Mouse (Mus musculus): ENCODE measurements around the gene Zdhhc22. TPM values are rescaled to one million over a fixed set of nuclear protein-coding genes. Genes with fewer than 3 reads are reported as not detected.

Gene Zdhhc22
- polyA plus RNA-seq (2014; fragmentation: Nextera tagmentation; extraction: Ambion mirVana) = 14.9 and 15.6 TPM in 2 replicates

- WGBS = under 1% methylated on average over 60 of the region's 68 CpGs
- Histone ChIP-seq H3K4me3 (replicated peaks; ENCODE audit: low read length) (peak within 1 kb of the TSS; percentile 63), H3K9ac (peak within 1 kb of the TSS; percentile 81), H3K36me3 (replicated peaks; ENCODE audit: control insufficient read depth, insufficient read depth) (no peaks in the 10 kb centered on the region), H3K4me2 (replicated peaks) (peak within 1 kb of the TSS; percentile 86), H3K27ac (peak within 1 kb of the TSS; percentile 80), H3K9me3 (ENCODE audit: control insufficient read depth, low read length) (no peaks in the 10 kb centered on the region), H3K4me1 (replicated peaks; ENCODE audit: control insufficient read depth, insufficient read depth, low read length) (peaks cover 29% of the 10 kb centered on the region), H3K27me3 (ENCODE audit: control insufficient read depth, insufficient read depth, low read length) (peaks cover 40% of the 10 kb centered on the region)
- peak; percentile 82 for ATAC-seq (ENCODE audit: low FRiP score)
- peak; percentile 69 for DNase-seq (ENCODE audit: low spot score)
Measured at GRCm38 (mm10) chr12:86989890-86990754, at the start of gene Zdhhc22. Gene Zdhhc22, minus strand, starts transcription at chr12:86990430.

GRCm38 (mm10) chr12:87036631-87037030 lies 46.4 kb upstream of the Zdhhc22 start:
- WGBS = 95% methylated on average over 7 of the region's 7 CpGs
- H3K36me3 ChIP-seq (replicated peaks; ENCODE audit: control insufficient read depth, insufficient read depth) = no peaks in the 10 kb centered on the region
- H3K4me3 ChIP-seq (replicated peaks; ENCODE audit: low read length) = no peak overlapping the region
- DNase-seq (ENCODE audit: low spot score) = no peak
- H3K4me2 ChIP-seq (replicated peaks) = no peak overlapping the region
- no peaks in the 10 kb centered on the region for H3K9me3 ChIP-seq (ENCODE audit: control insufficient read depth, low read length)
- no peak for ATAC-seq (ENCODE audit: low FRiP score)
- no peak overlapping the region for H3K9ac ChIP-seq
- H3K27ac ChIP-seq = no peak overlapping the region
- H3K4me1 ChIP-seq (replicated peaks; ENCODE audit: control insufficient read depth, insufficient read depth, low read length) = no peaks in the 10 kb centered on the region
- H3K27me3 ChIP-seq (ENCODE audit: control insufficient read depth, insufficient read depth, low read length) = no peaks in the 10 kb centered on the region

GRCm38 (mm10) chr12:87031163-87031763 lies 41.0 kb upstream of the Zdhhc22 start:
- H3K27ac ChIP-seq = no peak overlapping the region
- no peak overlapping the region for H3K9ac ChIP-seq
- no peaks in the 10 kb centered on the region for H3K9me3 ChIP-seq (ENCODE audit: control insufficient read depth, low read length)
- 91% methylated on average over 5 of the region's 5 CpGs for WGBS
- DNase-seq (ENCODE audit: low spot score) (no peak), ATAC-seq (ENCODE audit: low FRiP score) (no peak)
- no peaks in the 10 kb centered on the region for H3K27me3 ChIP-seq (ENCODE audit: control insufficient read depth, insufficient read depth, low read length)
- no peaks in the 10 kb centered on the region for H3K36me3 ChIP-seq (replicated peaks; ENCODE audit: control insufficient read depth, insufficient read depth)
- no peak overlapping the region for H3K4me3 ChIP-seq (replicated peaks; ENCODE audit: low read length)
- H3K4me1 ChIP-seq (replicated peaks; ENCODE audit: control insufficient read depth, insufficient read depth, low read length) = peaks cover 17% of the 10 kb centered on the region
- no peak overlapping the region for H3K4me2 ChIP-seq (replicated peaks)

GRCm38 (mm10) chr12:87029251-87029976 lies 39.2 kb upstream of the Zdhhc22 start:
- 63% methylated on average over 5 of the region's 5 CpGs for WGBS

GRCm38 (mm10) chr12:87028068-87028467 lies 37.8 kb upstream of the Zdhhc22 start:
- ATAC-seq (ENCODE audit: low FRiP score) (no peak), DNase-seq (ENCODE audit: low spot score) (no peak)
- H3K4me1 ChIP-seq (replicated peaks; ENCODE audit: control insufficient read depth, insufficient read depth, low read length) = peaks cover 17% of the 10 kb centered on the region
- H3K36me3 ChIP-seq (replicated peaks; ENCODE audit: control insufficient read depth, insufficient read depth) = no peaks in the 10 kb centered on the region
- 80% methylated on average over 2 of the region's 2 CpGs for WGBS
- no peak overlapping the region for H3K27ac ChIP-seq
- H3K9me3 ChIP-seq (ENCODE audit: control insufficient read depth, low read length) = no peaks in the 10 kb centered on the region
- H3K4me3 ChIP-seq (replicated peaks; ENCODE audit: low read length) = no peak overlapping the region
- no peaks in the 10 kb centered on the region for H3K27me3 ChIP-seq (ENCODE audit: control insufficient read depth, insufficient read depth, low read length)
- H3K9ac ChIP-seq = 0 out of 2 replicates have a peak overlapping the region, but pooled peaks have one; percentile 85
- peak overlapping the region; percentile 82 for H3K4me2 ChIP-seq (replicated peaks)

More at GRCm38 (mm10) chr12:87029251-87029976, 39.2 kb upstream of the Zdhhc22 start:
- DNase-seq (ENCODE audit: low spot score) (no peak), ATAC-seq (ENCODE audit: low FRiP score) (no peak)
- Histone ChIP-seq H3K4me2 (replicated peaks) (no peak overlapping the region), H3K9ac (no peak overlapping the region), H3K4me1 (replicated peaks; ENCODE audit: control insufficient read depth, insufficient read depth, low read length) (peaks cover 17% of the 10 kb centered on the region), H3K4me3 (replicated peaks; ENCODE audit: low read length) (no peak overlapping the region), H3K27me3 (ENCODE audit: control insufficient read depth, insufficient read depth, low read length) (no peaks in the 10 kb centered on the region), H3K9me3 (ENCODE audit: control insufficient read depth, low read length) (no peaks in the 10 kb centered on the region), H3K27ac (no peak overlapping the region), H3K36me3 (replicated peaks; ENCODE audit: control insufficient read depth, insufficient read depth) (no peaks in the 10 kb centered on the region)

GRCm38 (mm10) chr12:87027391-87027790 lies 37.2 kb upstream of the Zdhhc22 start:
- Histone ChIP-seq H3K9ac (peak overlapping the region; percentile 85; the same call in 1 of the 2 replicates), H3K4me2 (replicated peaks) (peak overlapping the region; percentile 82), H3K9me3 (ENCODE audit: control insufficient read depth, low read length) (no peaks in the 10 kb centered on the region), H3K27me3 (ENCODE audit: control insufficient read depth, insufficient read depth, low read length) (no peaks in the 10 kb centered on the region), H3K27ac (peak overlapping the region; percentile 81; the same call in 1 of the 2 replicates), H3K36me3 (replicated peaks; ENCODE audit: control insufficient read depth, insufficient read depth) (no peaks in the 10 kb centered on the region), H3K4me3 (replicated peaks; ENCODE audit: low read length) (peak overlapping the region; percentile 57), H3K4me1 (replicated peaks; ENCODE audit: control insufficient read depth, insufficient read depth, low read length) (peaks cover 17% of the 10 kb centered on the region)
- 48% methylated on average over 5 of the region's 5 CpGs for WGBS
- no peak for DNase-seq (ENCODE audit: low spot score)
- no peak for ATAC-seq (ENCODE audit: low FRiP score)

GRCm38 (mm10) chr12:87026871-87027240 lies 36.6 kb upstream of the Zdhhc22 start:
- H3K4me1 ChIP-seq (replicated peaks; ENCODE audit: control insufficient read depth, insufficient read depth, low read length) = peaks cover 17% of the 10 kb centered on the region
- H3K27me3 ChIP-seq (ENCODE audit: control insufficient read depth, insufficient read depth, low read length) = no peaks in the 10 kb centered on the region
- peak overlapping the region; percentile 57 for H3K4me3 ChIP-seq (replicated peaks; ENCODE audit: low read length)
- no peaks in the 10 kb centered on the region for H3K36me3 ChIP-seq (replicated peaks; ENCODE audit: control insufficient read depth, insufficient read depth)
- WGBS = 10% methylated on average over 8 of the region's 8 CpGs
- H3K9me3 ChIP-seq (ENCODE audit: control insufficient read depth, low read length) = no peaks in the 10 kb centered on the region
- peak overlapping the region; percentile 81 for H3K27ac ChIP-seq
- no peak; the same call in 1 of the 2 replicates for ATAC-seq (ENCODE audit: low FRiP score)
- peak overlapping the region; percentile 82 for H3K4me2 ChIP-seq (replicated peaks)
- DNase-seq (ENCODE audit: low spot score) = no peak
- peak overlapping the region; percentile 85 for H3K9ac ChIP-seq

- H3K4me3 ChIP-seq (replicated peaks; ENCODE audit: low read length) = peak overlapping the region; percentile 57
- H3K9me3 ChIP-seq (ENCODE audit: control insufficient read depth, low read length) = no peaks in the 10 kb centered on the region
- H3K36me3 ChIP-seq (replicated peaks; ENCODE audit: control insufficient read depth, insufficient read depth) = no peaks in the 10 kb centered on the region
- H3K4me2 ChIP-seq (replicated peaks) = peak overlapping the region; percentile 82
- H3K27me3 ChIP-seq (ENCODE audit: control insufficient read depth, insufficient read depth, low read length) = no peaks in the 10 kb centered on the region
- peaks cover 17% of the 10 kb centered on the region for H3K4me1 ChIP-seq (replicated peaks; ENCODE audit: control insufficient read depth, insufficient read depth, low read length)
- peak; percentile 74 for ATAC-seq (ENCODE audit: low FRiP score)
- H3K27ac ChIP-seq = peak overlapping the region; percentile 81
- WGBS = 3% methylated on average over 29 of the region's 30 CpGs
- peak; percentile 67 for DNase-seq (ENCODE audit: low spot score)
- peak overlapping the region; percentile 85 for H3K9ac ChIP-seq
Measured at GRCm38 (mm10) chr12:87026109-87026870, 36.1 kb upstream of the Zdhhc22 start.
